Mouse (Mus musculus) c-Kit-positive CD71-positive TER-119-positive erythroid progenitor cells, embryonic 14.5 days (primary cell): ENCODE results near the gene St5.

Source experiments
- DNase-seq: peaks from one replicate; pipeline ENCODE4 v3.0.0-alpha.2; 2013; ENCODE audit warnings: low spot score

Gene St5

GRCm38 (mm10) chr7:109566841-109567768 lies 136.3 kb downstream of the St5 start:
- DNase-seq = no peak

GRCm38 (mm10) chr7:109566327-109566726 lies 137.1 kb downstream of the St5 start:
- no peak for DNase-seq

GRCm38 (mm10) chr7:109563775-109564362 lies 139.5 kb downstream of the St5 start:
- no peak for DNase-seq

- DNase-seq = no peak
Measured at GRCm38 (mm10) chr7:109562676-109563075, 140.7 kb downstream of the St5 start.

- no peak for DNase-seq
Measured at GRCm38 (mm10) chr7:109562154-109562599, 141.2 kb downstream of the St5 start.

GRCm38 (mm10) chr7:109561466-109562153 lies 141.8 kb downstream of the St5 start:
- no peak for DNase-seq

- DNase-seq = no peak
Measured at GRCm38 (mm10) chr7:109559536-109559935, 143.9 kb downstream of the St5 start.

- DNase-seq = no peak
Measured at GRCm38 (mm10) chr7:109546726-109547125, 156.7 kb downstream of the St5 start.

GRCm38 (mm10) chr7:109546186-109546585 lies 157.2 kb downstream of the St5 start:
- DNase-seq = no peak

- no peak for DNase-seq
Measured at GRCm38 (mm10) chr7:109545255-109545993, 158.0 kb downstream of the St5 start.

GRCm38 (mm10) chr7:109544792-109545191 lies 158.6 kb downstream of the St5 start:
- DNase-seq = no peak

GRCm38 (mm10) chr7:109542364-109542628 lies 161.1 kb downstream of the St5 start:
- DNase-seq = no peak

- no peak for DNase-seq
Measured at GRCm38 (mm10) chr7:109541609-109542363, 161.6 kb downstream of the St5 start.

GRCm38 (mm10) chr7:109540902-109541301 lies 162.5 kb downstream of the St5 start:
- DNase-seq = no peak

GRCm38 (mm10) chr7:109536451-109536946 lies 166.9 kb downstream of the St5 start:
- DNase-seq = no peak

GRCm38 (mm10) chr7:109534921-109535320 lies 168.5 kb downstream of the St5 start:
- no peak for DNase-seq

GRCm38 (mm10) chr7:109533888-109534287 lies 169.5 kb downstream of the St5 start:
- no peak for DNase-seq

GRCm38 (mm10) chr7:109533129-109533528 lies 170.3 kb downstream of the St5 start:
- DNase-seq = no peak

GRCm38 (mm10) chr7:109532691-109533090 lies 170.7 kb downstream of the St5 start:
- DNase-seq = no peak

GRCm38 (mm10) chr7:109531501-109531900 lies 171.9 kb downstream of the St5 start:
- DNase-seq = no peak

- no peak for DNase-seq
Measured at GRCm38 (mm10) chr7:109529741-109530140, 173.7 kb downstream of the St5 start.
